Mouse (Mus musculus): ENCODE results near the gene Pla2g2c.

DNA sequence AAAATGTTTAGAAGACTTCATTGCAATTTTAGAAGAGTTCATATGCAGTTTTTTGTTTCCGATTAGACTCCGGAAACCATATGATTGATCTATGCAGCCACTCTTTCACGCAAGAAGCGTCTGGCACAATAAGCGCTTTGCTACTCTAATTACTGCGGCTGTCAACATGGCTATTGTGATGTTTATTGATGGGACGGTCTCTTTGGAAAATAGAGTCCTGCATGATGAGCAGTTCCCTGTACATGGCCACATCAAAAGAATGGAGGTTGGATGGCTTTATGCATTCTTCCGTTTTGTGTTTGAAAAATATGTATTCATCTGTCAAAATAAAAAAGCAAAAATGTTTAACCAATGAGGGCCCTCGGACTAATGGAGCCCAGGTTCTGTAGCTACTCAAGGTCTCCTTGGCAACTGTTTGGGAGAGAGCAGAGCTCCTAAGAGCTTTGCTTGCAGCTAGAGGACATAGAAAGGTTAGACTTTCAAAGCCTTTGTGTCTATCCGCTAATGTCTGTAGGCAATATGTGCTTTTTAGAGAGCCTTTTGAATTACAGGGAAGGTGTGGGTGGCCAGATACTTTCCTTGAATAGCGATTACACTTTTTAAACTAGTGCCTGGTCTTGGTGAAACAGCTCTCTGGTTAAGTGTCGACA is 31.4 kb upstream of the Pla2g2c start:
- TF ChIP-seq CTCF (IDR thresholded peaks at IDR 0.05; ENCODE audit: low read depth): no peak
- no peak for TF ChIP-seq EP300 (IDR thresholded peaks at IDR 0.05; ENCODE audit: low read depth)
